Mouse (Mus musculus) liver, postnatal 0 days (tissue): ENCODE measurements around the gene Plppr5.

ENCODE experiments used
- CTCF ChIP-seq: sonication (generic); IDR thresholded peaks from 2 replicates; pipeline ENCODE4 v1.5.1; 2016; ENCODE audit warnings: antibody characterized with exemption, low read depth
- EP300 ChIP-seq: IDR thresholded peaks from 2 replicates; pipeline ENCODE4 v1.6.1; 2016; ENCODE audit warnings: antibody characterized with exemption, low read depth, mild to moderate bottlenecking

DNA sequence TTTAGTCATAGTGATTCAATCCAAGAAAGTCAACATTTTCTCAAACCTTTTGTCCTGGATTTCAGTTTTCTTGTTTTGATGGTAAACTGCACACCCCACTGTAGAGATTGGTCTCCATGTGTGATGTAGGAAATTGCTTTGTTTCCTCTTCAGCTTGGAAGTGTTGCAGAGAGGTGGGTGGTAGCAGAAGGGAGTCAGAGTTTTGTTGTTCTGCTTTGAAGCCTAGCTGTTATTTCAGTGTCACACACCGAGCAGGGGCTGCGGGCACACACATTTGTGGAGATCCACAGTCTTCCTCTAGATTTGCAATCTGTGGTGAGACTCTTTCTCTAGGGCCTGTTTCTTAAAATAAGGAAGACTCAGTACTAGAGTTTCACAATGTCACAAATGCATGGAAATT lies 8.0 kb downstream of the Plppr5 start:
- TF ChIP-seq CTCF (no peak), EP300 (no peak)
